In genomic region chr3:24605485-24605884, GRCm38 (mm10) we compare ENCODE assay signal across 10 mouse cellular contexts.
DNase-seq lines count a peak whose midpoint lies in the region; ATAC-seq lines count a peak whose summit lies in the region.
"Had no signal": no experiment of that assay in that cellular context is flagged by ENCODE, and none has a peak within 500 bp of the region (broad histone marks: within the 10 kb centered on the region; RNA-seq: fewer than 3 reads in every experiment).

No protein-coding gene starts in this region.

- no peak overlapping the region for H3K27ac ChIP-seq in kidney, embryonic 14.5 days (ENCODE audit: low read depth, low read length)
- H3K27ac ChIP-seq in hindbrain, embryonic 15.5 days (replicated peaks), result no peak overlapping the region
- no peak overlapping the region for H3K27ac ChIP-seq in neural tube, embryonic 13.5 days (replicated peaks)
- H3K27ac ChIP-seq: limb, embryonic 13.5 days; macrophage had no signal

- no peaks in the 10 kb centered on the region for H3K27me3 ChIP-seq in kidney, embryonic 14.5 days (ENCODE audit: control insufficient read depth, insufficient read depth, low read length)
- H3K27me3 ChIP-seq in hindbrain, embryonic 15.5 days, result no peaks in the 10 kb centered on the region
- no peaks in the 10 kb centered on the region for H3K27me3 ChIP-seq in neural tube, embryonic 13.5 days
- H3K27me3 ChIP-seq: limb, embryonic 13.5 days had no signal

- no peak overlapping the region for H3K9ac ChIP-seq in kidney, embryonic 14.5 days (ENCODE audit: low read depth, low read length)
- no peak overlapping the region for H3K9ac ChIP-seq in hindbrain, embryonic 15.5 days
- H3K9ac ChIP-seq in neural tube, embryonic 13.5 days, result no peak overlapping the region
- H3K9ac ChIP-seq: limb, embryonic 13.5 days had no signal

- DNase-seq in kidney, adult 8-10 months, result peak; percentile 15 to 19
- peak; percentile 19 for DNase-seq in embryo, embryonic 11.5 days (ENCODE audit: low read depth, low spot score)
- DNase-seq in right cerebral cortex, adult 18-20 months, result no peak
- no peak for DNase-seq in right cerebral cortex, postnatal 36 days (ENCODE audit: low spot score in 2 of 2)
- no peak for DNase-seq in lung, postnatal 36 days

- H3K4me2 ChIP-seq in kidney, embryonic 14.5 days (replicated peaks; ENCODE audit: low read depth, low read length), result no peak overlapping the region
- H3K4me2 ChIP-seq in hindbrain, embryonic 15.5 days, result no peak overlapping the region
- no peak overlapping the region for H3K4me2 ChIP-seq in neural tube, embryonic 13.5 days
- H3K4me2 ChIP-seq: limb, embryonic 13.5 days had no signal

- no peaks in the 10 kb centered on the region for H3K9me3 ChIP-seq in kidney, embryonic 14.5 days (ENCODE audit: control insufficient read depth, low read length)
- no peaks in the 10 kb centered on the region for H3K9me3 ChIP-seq in hindbrain, embryonic 15.5 days
- no peaks in the 10 kb centered on the region for H3K9me3 ChIP-seq in neural tube, embryonic 13.5 days
- H3K9me3 ChIP-seq: limb, embryonic 13.5 days had no signal

- ATAC-seq in kidney, embryonic 14.5 days (ENCODE audit: low FRiP score, low TSS enrichment), result no peak
- ATAC-seq in hindbrain, embryonic 15.5 days (ENCODE audit: low FRiP score, low read depth), result peak; percentile 78
- peak; percentile 95 for ATAC-seq in neural tube, embryonic 13.5 days (ENCODE audit: low read depth)

- no peak overlapping the region for H3K4me3 ChIP-seq in kidney, embryonic 14.5 days (ENCODE audit: low read length)
- H3K4me3 ChIP-seq in hindbrain, embryonic 15.5 days, result no peak overlapping the region
- no peak overlapping the region for H3K4me3 ChIP-seq in neural tube, embryonic 13.5 days
- H3K4me3 ChIP-seq: limb, embryonic 13.5 days had no signal

- no peaks in the 10 kb centered on the region for H3K36me3 ChIP-seq in kidney, embryonic 14.5 days (ENCODE audit: control insufficient read depth, insufficient read depth, low read length)
- H3K36me3 ChIP-seq in hindbrain, embryonic 15.5 days, result no peaks in the 10 kb centered on the region
- no peaks in the 10 kb centered on the region for H3K36me3 ChIP-seq in neural tube, embryonic 13.5 days
- H3K36me3 ChIP-seq: limb, embryonic 13.5 days had no signal

- H3K4me1 ChIP-seq in kidney, embryonic 14.5 days (ENCODE audit: control insufficient read depth, insufficient read depth, low read length), result no peaks in the 10 kb centered on the region
- no peaks in the 10 kb centered on the region for H3K4me1 ChIP-seq in hindbrain, embryonic 15.5 days (replicated peaks)
- H3K4me1 ChIP-seq in neural tube, embryonic 13.5 days (replicated peaks), result 0 out of 2 replicates have a peak, but pooled peaks cover 5% of the 10 kb centered on the region
- H3K4me1 ChIP-seq: limb, embryonic 13.5 days had no signal

Comparison
In these comparisons a context has a peak if more than half of its experiments do, and no peak if none do; other contexts are left out.
1. DNase-seq: peak in kidney, adult 8-10 months (2 of 2) and embryo, embryonic 11.5 days (single experiment); none in right cerebral cortex, adult 18-20 months (single experiment), right cerebral cortex, postnatal 36 days (0 of 2) and lung, postnatal 36 days (single experiment).